Mouse (Mus musculus) layer of hippocampus, postnatal 36 days (tissue): ENCODE results near the gene Atp6v1f. TPM values are rescaled to one million over a fixed set of nuclear protein-coding genes. Genes with fewer than 3 reads are reported as not detected.

ENCODE experiments used
- DNase-seq, 2 experiments: peaks; one replicate each; pipeline ENCODE4 v3.0.0; 2022
- total RNA-seq, 2 experiments: library from RNA; stranded (reverse); gene quantifications; 2 replicates each; pipeline ENCODE4 v1.2.3; 2021

The Atp6v1f gene
- total RNA-seq, 2 experiments from 2014 or later, result 242 to 264 TPM

DNA sequence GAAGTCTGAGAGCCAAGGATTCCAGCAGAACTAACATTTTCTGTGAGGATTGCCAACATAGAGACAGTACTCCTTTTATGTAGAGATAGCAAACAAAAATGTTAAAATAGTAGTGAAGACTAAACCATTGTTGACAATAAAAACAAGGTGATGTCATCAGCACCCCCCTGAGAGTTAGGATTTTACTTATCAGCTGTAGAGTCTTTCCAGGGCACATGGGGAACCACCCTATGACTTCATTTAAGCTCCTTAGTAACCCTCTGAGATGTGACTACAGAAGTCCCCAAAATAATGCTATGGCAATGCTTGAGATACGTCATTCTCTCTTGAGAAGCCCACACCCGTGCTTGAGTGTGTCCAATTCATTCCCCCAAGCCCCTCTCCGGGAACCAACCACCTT is 4.1 kb upstream of the Atp6v1f start:
- DNase-seq, result no peak

DNA sequence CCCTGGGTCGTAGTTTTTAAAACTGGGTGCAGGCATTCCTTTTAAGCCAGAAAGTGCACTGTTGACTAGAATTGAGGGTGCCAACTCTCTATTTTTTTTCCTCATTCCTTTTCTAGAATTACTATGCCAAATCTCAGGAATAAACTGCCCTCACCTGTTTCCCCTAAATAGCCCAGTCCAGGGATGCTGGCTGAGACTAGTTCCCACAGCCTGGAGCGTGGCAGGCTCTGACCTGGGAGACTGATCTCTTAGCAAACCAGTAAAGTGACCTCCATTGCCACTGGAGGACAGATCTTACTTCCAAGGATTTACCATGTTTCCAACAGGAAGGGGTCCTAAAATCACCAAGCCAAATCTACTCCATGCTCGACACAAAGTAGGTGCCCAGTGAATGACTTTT is 1.3 kb downstream of the Atp6v1f start:
- DNase-seq, result no peak

DNA sequence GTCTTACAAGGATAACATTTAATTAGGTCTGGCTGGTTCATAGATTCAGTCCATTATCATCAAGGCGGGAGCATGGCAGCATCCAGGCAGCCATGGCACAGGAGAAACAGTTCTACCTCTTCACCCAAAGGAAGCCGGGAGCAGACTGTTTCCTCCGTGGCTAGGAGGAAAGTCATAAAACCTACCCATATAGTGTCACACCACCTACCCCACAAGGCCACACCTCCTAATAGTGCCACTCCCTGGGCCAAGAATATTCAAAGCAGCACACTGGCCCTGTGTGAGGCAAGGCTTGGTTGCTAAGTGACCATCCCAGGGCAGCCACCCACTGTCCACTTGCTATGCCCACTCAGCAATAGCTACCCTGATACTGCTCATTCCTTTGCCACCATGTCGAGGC is 3.6 kb downstream of the Atp6v1f start, which contains the start of gene Atp6v1fnb:
Gene Atp6v1fnb, plus strand, starts transcription at position 301 of the 400 bp plus-strand sequence.
- DNase-seq, result no peak

DNA sequence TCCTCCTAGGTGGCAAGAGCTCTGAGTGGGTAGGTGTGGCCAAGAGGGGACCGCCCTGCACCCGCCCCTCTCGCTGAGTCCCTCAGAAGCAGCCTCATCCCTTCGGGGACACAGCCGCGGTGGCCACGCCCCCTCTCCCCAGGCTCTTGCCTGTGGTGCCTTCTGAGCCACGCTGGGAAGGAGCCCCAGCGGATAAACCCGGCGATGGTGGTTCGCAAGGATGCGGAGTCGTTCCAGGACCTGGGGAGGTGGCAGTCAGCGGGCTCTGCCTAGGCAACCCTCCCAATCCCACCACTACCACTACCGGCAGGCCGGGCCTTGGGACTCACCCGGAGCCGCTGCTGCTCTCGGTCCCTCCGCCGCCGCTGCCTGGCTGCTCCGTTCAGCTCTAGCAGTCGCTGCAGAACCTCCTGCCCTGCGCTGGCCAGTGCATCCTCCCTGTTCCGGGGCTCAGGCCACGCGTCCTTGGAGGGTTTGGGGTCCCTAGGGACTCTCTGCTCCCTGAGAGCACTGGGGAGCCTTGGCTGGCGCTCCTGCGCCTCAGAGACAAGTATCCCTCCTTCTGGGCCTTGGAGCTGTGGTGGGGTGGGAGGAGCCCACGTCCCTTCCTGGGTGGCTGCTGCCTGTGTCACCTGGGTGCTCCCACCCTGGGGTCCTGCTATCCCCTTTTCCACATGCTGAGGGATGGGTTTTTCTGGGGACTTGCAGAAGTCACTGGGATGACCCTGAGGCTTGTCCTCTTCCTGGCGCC is 6.6 kb downstream of the Atp6v1f start:
- DNase-seq, result peak; percentile 70 to 73

DNA sequence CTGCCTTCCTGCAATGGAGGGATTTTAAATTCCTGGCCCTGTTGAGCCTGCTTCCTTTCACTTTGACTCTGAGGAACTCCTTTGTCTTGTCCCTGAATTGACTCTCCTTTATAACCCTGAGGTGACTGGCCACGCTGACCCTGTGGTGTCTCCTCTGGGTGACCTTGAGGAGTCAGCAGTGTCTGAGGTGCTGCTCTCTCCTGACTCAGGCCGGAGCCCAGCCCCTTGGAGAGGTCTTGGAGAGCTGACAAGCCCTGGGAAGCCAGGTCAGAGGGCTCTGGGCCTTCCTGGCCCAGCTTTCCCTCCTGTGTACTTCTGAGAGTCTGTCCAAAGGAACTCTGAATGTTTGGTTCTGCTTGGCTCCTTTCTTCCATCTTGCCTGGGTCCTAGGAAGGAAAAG is 7.2 kb downstream of the Atp6v1f start:
- DNase-seq, result no peak

DNA sequence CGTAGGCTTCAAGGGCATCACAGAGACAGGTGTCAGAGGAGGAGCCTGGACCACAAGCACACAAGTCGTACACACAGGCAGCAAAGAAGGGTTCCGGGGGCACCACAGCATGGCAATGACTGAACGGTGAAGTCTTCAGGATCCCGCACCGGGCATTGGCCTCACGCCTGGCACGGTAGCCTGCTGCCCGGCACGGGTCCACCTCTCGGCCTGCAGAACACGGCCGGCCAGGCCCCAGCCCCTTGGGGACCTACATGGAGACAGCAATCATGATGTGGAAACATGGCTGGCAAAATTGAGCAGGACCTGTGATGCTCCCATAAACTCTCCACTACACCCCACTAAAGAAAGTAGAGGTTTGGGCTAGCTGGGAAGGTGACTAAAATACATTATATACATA is 15.2 kb downstream of the Atp6v1f start:
- no peak for DNase-seq

DNA sequence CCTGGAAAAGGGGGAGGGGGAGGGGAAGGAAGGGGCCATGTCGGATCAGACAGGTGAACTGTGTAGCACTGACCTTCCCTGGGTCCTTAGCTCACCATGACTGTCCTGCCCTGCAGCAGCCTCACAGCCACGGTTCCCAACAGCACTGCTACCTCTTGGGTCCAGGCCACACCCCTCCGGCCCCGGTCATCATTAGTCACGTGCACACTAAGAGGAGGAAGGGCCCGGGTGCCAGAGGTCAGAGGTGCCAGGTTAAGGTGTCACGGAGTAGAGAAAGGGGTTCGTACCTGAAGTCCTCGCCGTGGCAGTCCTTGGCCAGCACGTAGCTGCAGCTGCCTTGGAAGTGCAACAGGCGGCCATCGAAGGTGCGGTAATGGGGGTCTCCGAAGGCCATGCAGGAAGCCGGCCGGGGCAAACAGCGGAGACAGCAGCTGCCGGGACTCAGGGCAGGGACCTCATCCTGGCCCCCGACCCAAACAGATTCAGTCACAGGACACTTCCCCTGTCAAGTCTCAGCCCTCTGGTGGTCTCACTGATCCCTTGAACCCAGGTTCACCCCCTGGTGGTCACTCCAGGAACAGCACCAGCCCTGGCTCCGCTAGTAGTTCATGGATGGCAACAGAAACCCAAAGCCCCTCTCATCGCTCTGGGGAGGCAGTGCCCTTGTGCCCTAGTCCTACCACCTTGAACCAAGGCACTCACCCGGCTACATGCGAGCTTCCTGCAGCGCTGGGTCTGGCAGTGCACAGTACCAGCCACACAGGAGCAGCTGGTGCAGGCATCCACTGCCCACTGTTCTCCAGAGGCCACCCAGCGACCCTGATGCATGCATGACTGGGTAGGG is 17.4 kb downstream of the Atp6v1f start:
- peak; percentile 49 to 58 for DNase-seq

DNA sequence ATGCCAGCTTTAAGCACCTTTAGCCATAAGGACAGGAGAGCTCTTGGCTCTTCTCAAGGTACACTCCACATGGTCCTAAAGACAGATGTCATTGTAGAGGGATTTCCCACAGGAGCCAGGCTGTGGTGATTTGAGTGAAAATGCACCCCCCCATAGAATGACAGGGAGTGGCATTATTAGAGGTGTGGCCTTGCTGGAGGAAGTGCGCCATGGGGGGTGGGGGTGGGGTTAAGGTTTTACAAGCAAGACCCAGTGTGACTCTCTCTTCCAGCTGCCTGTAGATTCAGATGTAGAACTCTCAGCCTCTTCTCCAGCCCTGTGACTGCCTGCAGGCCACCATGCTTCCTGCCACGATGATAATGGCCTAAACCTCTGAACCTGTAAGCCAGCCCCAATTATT is 18.4 kb downstream of the Atp6v1f start:
- no peak for DNase-seq

DNA sequence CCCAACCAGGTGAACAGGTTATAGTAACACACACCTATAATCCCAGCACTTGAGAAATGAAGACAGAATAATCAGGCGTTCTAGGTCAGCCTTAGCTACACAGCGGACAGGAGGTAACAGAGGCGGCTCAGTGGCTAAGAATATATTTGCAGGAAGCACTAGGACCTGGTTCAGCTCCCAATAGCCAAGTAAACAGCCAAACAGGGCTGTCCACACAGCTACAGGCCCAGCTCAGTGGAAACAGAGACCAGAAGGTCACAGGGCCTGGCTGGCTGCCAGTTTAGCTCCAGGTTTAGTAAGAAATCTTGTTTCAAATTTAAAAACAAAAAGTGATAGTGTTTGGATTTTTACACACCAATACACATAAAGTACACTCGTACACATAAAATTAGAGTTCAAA is 26.6 kb downstream of the Atp6v1f start:
- no peak for DNase-seq

DNA sequence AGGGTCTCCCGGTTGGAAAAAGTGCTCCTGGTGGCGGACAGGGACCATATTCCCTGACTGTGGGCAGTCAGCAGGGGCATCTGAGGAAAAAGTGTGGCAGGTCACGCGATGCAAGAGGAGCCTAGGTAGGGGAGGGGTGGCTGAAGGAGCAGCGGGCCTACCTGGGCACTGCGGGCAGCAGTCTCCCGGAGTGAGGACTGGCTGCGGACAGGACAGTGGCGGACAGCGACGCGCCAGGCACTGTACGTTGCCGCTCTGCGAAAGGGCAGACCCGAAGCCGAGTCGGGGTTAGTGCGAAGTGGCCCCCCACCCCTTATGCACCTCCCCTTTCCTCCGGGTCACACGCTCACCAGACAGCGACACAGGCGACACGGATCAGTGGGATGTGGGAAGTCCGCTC is 28.8 kb downstream of the Atp6v1f start:
- no peak for DNase-seq

DNA sequence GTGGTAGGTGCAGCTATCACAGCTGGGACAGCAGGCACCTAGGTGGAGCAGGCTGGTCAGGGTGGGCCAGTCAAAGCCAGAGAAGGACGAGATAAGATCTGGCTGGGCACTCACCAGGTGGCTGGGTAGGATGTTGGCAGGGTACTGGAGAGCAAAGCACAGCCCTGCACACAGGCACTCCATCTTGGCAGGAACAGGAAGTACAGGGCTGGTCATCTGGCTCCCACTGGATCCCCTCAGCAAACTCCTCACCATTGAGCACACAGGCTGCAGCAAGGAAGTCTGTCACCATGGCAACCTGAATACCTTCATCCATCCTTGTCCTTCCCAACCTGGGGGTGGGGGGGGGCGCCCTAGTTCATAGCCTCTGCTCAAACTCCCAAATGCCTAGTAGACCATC is 30.3 kb downstream of the Atp6v1f start:
- DNase-seq, result no peak

DNA sequence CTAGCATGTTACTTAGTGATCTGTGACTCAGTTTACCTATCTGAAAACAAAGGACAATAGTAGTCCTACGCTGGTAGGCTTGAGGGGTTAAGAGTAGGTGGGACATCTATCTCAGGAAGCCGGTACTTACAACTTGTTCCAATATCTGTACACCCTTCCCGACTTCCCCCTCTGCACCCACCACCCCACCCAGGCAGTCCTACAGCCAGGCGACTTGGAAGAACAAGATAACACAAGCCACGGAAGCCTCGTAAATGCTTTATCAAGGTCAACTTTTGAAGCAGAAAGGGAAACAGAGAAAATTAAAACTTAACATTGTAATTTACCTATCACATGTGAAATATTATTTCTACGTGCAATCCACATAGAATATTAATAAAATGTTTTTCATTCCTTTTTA is 32.7 kb downstream of the Atp6v1f start:
- DNase-seq, result no peak

DNA sequence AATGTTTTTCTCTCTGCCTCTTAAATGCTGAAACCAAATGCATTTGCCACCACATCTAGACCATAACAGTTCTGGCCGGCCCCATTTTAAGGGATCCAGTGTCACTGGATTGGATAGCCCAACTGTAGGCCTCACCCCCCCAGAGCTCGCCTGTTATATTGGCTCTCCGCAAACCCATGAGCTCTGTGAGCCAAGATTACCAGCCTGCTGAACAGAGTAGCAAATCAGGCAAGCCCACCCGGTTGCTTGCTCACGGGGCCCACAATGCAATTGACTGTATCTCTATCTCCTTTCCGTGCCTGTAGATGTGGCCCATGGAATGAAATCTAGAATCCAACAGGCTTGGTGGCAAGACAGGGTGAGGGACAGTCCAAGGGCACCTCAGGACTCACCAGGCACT is 33.3 kb downstream of the Atp6v1f start:
- DNase-seq, result no peak

DNA sequence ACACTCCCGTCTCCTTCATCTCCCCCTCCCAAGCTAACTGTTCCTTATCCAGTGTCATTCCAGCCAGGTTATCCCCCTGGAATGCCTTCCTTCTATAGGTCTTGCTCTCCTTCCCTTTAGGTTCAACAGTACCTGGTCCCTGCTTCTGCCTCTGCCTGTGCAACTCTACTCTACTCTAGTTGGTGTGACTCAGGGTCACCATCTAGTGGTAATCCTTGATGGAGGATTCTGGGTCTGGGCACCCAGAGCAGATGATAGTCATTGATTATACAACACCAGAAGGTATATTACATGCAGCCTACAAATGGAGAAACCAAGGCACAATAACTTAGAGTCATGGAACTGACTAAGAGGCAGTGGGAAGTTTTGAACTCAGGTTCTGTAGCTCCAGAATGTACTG is 34.1 kb downstream of the Atp6v1f start:
- DNase-seq, result no peak

DNA sequence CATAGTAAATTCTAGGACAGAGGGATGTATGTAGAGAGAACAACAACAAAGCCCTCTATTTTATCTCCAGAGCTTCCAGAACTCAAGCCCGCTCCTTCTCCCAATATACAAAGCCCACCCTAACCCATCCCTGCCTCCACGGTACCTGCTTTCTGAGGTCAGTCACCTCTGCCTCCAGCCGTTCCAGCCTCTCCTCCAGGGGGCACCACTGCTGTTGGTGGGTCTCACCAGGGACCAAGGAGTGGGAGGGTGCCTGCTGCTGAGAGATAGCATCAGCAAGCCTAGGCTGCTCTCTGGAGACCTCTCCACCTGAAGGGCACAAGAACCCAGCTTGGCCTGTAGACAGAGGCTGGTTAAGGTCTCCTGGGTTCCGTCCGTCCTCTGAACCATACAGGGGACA is 38.0 kb downstream of the Atp6v1f start:
- no peak for DNase-seq

DNA sequence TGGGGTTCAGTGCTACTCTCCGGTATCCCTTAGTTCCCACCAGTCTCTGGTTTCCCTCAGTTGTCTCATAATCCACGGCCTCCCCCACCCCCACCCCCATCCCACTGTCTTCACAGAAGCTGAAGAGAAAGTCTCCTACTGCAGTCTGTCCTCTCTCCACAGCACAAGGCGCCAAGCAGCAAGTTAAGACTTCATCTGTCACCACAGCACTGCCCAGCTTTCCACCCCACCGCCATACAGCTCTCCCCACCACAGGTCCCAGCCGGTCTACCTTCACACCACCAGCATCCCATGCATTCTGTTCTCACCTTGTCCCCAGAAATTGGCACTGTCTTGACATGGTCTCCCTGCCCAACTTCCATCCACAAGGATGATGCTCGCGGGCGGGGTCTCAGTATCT is 39.3 kb downstream of the Atp6v1f start:
- no peak for DNase-seq

DNA sequence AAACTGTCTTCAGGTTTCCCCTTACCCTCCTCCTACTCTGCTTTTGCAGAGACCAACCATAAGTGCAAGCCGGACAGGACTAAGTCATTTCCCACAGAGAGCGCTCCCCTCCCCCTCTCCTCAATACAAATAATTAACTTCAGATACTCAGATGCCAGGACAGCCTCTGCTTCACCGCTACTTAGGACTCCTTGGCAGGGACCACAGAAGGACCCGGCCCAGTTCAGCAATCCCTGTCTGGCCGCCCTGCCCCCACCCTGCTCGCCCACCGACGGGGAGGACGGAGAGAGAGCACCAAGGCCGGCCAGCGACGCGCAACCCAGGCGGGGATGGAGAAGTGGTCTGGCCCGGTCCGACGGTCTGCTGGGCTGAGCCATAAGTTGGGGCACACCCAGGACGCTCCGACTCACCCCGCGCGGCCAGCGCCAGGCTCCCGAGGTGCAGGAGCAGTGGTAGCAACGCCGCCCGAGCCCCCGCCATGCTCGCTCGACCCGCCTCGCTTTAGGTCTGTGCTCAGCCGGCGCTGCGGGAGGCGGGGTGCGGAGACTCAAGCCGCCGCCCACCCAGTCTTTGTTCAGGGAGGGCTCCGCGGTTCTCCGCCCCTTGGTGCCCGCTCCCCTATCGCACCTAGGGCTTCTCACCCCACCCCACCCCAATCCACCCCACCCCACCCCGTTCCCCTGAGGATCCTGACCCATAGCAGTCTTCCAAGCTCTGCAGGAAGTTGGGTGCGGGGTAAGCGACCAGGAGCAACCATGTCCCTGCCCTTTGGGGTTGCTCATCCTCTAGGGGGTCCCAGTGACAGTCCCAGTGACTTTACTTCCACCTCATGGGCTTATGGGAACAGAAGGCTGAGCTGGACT is 40.2 kb downstream of the Atp6v1f start, which contains the start of gene Kcp:
Gene Kcp, minus strand, starts transcription at position 506 of the 863 bp plus-strand sequence.
- DNase-seq, result no peak

DNA sequence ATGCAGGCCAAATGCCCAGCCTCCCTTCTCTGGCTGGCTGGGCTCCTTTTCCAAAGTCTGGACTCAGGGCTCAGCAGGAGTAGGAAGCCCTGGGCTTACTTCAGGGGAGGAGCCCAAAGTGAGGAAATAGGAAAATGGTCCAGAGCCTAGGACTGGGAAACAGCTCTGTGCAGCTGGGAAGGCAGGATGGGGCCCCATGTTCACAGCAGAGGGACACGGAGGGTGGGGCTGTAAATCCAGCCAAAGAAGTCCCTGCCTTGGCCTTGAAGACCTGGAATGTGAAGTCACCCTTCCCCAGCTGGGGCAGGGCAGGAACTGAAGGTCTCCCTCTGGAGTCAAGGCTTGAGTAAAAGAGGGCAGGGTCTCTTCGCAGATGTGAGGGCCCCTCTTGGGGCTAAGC is 41.6 kb downstream of the Atp6v1f start:
- DNase-seq, result no peak

DNA sequence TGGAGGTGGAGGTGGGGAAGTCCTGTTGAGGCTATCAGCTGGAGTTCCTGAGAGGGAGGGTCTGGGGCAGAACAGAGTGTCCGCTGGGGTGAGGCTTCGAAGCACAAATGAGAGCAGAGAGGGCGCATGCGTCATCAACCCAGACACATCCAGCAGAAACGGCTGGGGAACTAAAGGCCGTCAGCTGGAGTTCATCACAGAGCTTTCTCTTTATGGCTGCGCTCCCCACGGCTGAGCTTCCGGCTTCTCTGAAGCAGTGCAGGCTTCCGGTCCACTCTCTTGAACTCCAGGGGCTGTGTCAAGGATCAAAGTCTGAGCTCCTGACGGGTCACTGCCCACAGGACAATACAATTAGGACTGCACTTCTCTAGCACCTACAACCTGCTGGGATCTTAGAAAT is 45.8 kb downstream of the Atp6v1f start:
- no peak for DNase-seq

DNA sequence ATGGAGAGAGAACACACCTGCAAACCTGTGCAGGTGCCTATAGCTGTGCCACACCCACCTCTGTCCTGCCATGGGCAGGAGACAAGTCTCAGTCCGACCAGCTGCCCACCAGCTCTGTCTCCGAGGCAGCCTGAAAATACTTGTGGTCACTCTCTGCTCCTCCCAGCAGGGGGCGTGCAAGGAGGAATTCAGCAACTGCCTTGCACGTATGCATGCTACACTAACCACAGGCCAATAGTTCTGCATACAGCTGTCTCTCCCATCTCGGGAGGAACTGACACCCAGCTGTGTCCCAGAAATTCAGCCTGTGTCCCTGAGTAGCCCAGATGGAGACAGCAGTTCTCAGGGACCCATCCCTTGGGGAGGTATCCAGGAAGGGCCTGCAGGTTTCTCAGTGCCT is 49.6 kb downstream of the Atp6v1f start:
- peak; percentile 53 to 58 for DNase-seq
